Mouse (Mus musculus) MN1 (cell line): ENCODE data around the gene Tbl1x.
"Not testable (repeated sequence)": the region's sequence is repeated elsewhere in the genome, so short reads cannot be mapped to it uniquely, and the experiment has no call there.

Experiments used
- DNase-seq: peaks from one replicate; pipeline ENCODE4 v3.0.0-alpha.2; 2016; ENCODE audit warnings: low spot score

The Tbl1x gene

DNA sequence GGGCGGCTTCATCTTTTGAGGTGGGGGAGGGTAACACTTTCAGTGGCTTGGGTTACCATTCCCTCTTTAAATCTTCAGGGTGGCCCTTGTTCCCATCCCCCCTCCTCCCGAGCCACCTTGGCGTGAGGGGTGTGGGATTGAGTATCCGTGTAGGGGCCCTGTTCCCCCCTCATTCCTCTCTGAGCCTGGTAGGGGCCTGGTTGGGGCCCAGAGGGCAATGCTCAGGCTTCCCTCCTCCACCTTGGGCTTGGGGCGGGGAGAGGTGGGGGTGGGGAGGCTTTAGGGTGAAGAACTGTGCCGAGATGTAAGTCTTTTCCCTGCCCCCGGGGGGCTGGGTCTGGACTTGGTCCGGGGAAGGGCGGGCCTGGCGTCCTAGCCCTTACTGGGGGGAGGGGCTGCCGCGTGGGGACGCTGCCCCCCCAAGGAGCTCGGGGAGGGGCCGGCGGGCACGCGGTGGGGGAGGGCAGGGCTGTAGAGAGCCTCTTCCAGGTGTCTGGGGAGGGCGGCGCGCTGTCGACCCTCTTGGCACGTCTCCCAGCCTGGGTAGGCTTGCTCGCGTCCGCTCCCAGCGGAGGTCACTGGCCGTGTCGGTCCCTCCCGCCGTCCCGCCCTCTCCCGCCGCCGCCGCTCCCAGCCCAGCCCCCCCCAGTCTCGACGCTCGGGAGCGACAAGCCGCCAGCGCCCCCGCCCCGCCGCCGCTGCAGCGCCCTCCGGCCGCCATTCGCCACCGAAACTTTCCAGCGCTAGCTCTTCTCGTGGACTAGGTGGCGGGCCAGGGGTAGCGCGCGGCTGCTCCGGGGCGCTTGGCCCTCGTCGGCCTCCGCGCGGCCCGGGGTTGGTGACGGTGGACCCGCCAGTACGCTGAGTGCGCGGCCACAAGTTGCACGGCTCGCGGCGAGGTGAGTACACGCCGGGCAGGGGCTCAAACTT, at the start of gene Tbl1x:
Tbl1x (plus strand) TSS at position 643 of the 930 bp plus-strand sequence.
- peak; percentile 86 for DNase-seq

DNA sequence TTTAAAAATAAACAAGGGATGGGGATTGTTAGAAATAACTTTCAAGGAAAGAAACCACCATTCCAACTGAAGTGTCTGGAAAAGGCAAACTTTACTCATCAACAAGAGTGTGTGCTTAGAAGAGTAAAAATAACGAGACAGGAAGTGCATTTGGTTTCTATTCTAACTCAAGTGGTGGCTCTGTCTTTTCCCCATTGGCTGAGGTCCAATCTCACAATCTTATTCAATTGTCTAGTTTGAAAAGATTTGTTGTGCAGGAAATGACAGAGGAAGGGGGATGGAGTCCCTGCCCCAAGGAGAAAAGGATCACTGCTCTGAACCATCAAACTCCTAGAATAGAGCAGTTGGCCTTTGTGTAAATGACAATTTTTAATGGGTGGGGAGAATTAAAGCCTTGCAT, 41.6 kb upstream of the Tbl1x start:
- DNase-seq = no peak

DNA sequence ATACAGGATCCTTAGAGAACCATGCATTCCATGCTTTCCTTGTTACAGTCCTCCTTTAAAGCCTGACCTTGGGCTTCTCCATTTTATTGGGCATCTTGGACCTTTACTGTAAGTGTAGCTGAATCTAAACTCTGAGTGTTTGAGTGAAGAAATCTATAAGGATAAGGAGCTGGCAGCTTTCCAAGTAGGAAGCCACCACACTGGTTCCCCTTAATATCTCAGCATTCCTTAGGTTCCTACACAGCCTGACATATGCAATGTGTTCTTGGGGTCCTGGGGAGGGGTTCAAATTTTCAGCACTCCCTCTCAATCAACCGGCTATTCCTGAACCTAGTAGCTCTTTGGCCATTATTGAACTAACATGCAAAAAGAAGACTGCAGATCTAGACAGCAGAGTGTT, 38.0 kb upstream of the Tbl1x start:
- no peak for DNase-seq

DNA sequence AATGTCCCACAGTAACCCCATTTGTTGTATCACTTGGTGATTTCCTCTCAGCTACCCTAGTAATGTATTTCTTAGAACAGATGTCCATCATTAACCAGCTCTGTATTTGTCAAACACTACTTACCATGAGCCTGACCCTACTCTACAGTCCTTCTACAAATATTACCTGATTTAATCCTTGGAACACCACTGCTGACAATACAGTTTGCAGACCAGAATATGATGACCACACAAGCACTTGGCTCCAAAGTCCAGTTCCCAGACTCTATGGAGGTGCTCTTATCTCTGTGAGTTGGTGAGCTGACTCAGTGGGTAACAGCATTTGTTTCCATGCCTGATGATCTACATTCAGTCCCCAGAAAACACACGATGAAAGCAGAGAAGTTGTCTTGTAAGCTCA, 37.3 kb upstream of the Tbl1x start:
- no peak for DNase-seq

DNA sequence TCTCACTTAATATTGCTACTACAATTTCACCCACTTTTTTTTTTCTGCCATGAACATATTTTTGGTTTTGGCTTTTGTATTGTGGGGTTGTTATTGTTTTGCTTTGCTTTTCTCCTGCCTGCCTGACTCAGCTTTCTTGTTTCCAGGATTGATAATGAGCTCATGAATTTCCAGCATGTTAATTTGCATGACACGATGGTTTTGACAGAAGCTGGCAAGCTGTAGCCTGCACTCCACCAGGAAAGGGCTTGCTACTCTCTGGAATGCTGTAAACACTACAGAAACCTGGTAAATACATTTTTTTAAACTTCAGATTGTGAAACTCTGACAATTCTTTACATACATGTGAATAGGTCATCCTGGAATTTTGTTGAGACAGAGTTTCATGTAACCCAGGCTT, 36.3 kb upstream of the Tbl1x start:
- no peak for DNase-seq

DNA sequence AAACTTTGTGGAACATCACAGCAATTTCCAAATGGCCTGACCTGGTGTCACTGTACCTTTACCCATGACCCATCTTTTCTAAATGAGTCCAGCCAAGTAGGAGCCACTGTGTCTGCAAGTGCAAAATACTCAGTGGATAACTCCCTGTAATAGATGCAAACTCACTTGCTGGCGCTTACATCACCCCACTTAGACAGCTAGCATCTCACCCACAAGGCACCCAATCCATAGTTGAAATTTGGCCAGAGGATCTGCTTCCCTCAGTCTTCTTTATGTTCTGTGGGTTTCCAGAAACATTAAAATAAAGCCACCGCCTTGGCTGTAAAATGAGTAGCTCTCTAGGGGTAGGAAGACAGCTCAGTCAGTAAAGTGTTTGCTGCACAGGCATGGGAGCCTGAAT, 33.3 kb upstream of the Tbl1x start:
- DNase-seq = no peak

DNA sequence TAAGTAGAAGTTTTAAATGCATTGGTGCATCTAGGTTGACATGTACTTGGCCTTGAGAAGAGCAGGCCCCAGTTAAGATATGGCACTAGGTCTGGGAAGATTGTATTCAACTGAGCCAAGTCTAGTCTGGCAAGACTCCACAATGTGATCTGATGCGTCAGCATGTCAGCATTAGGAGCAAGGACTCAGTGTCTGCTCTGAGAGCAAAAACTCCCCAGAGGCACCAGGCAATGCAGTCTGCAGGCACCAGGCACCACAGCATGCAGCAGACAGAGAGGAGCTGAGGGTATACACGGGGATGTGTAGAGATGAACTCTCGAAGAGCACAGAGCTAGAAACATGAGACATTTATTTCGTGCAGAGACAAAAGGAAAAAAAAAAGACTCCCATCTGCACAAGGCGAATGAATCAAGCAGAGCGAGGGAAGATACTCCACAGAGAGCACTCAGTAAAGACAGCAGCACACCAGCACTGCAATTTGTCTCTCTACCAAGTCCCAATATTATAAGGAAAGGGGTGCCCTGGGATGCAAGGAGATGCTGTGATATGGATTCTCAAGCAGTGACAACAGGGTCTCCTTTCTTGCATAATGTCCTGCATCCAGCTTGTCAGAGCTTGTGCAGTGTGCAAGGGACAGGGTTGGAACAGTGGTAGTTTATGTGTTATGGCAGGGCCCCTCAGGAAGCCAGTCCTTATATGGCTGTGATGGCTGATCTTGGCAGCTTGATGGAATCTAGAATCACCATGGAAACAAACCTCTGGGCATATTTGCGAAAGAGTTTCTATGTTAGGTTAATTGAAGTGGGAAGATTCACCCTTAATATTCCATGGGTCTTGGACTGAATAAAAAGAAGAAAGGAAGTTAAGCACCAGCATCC, 22.7 kb upstream of the Tbl1x start:
- peak; percentile 40 for DNase-seq

DNA sequence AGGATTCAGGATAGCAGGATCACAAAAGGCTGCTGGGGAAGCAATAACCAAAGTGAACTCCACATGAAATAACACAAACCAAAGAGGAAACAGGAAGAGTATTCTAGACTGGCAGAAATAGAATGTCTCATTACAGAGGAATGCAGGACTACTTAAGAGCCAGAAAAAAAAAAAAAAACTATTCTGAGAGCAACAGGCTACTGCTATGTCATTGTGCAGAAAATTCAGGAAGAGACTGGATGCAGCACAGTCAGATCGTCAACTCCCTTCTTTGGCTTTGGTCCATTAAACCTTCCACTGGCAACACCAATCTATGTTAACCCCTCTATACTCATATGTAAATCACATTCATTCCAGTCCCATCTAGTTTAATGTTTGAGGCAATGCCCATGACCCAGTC, 20.7 kb upstream of the Tbl1x start:
- no peak for DNase-seq

DNA sequence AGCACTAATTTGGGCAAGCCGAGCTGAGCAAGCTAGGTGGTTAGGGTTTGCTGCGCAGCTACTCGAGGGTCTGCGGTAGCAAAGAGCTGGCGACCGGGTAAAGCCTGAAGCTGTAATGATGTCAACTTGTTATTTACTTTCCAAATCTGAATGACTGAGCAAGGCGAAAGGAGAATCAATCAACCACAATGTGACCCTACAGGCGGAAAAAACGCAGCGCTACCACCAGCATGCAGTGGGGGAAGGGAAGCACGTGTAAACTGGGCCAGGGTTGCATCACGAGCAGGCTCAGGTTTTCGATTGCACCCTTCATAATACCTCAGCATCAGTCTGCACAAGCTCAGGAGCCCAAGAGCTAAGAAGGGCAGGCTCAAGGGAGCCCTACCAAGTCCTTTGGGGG, 1.7 kb upstream of the Tbl1x start:
- DNase-seq = peak; percentile 88

DNA sequence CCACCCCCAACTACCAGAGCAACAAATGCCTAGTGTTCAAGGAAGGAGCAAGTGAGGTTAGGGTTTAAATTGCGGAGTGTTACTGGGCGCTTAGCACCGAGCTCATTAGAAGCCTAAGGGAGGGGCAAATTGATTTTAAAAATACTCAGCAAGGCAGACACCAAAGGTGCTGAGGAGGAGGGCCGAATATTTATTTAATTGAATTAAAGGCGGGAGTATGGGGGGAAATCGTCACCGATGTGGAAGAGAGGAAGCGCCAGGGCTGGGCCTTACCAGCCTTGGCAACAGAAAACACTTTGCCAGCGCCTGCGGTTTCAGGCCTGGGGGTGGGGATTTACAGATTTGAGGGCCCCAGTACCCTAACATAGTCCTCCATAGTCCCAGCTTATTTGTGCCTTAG, 1.0 kb upstream of the Tbl1x start:
- DNase-seq = peak; percentile 53

DNA sequence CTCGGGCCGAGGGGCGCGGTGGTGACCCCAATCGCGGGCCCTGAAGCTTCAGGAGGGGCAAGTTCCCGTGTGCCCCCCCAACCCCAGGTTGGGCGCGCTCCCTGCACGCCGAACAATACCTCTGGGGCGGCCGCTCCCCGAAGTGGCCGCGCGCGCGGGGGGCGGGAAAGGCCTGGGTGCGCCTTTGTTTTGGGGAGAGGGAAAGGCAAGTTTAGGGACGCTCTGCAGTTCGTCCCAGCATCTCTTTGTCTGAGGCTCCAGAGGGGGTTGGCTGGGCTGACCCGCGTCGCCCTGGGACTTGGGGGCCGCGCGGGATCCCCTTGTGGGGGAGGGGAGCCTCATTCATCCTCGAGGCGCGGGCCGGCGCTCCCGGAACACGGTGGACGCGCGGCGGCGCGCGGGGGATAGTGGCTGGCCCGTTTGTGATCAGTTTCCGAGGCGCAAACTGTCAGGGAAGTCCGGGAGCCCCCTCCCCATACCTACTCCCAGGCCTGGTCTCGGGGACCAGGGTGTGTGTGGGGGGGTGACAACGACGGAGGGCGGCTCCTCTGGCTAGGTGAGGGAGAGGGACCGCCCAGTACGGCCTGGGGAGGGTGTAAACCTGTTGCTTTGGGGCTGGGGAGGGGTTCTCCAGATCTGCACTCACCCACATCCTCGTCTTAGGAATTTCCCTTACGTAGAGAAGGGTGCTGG, 634 bp downstream of the Tbl1x start:
- peak; percentile 20 for DNase-seq

DNA sequence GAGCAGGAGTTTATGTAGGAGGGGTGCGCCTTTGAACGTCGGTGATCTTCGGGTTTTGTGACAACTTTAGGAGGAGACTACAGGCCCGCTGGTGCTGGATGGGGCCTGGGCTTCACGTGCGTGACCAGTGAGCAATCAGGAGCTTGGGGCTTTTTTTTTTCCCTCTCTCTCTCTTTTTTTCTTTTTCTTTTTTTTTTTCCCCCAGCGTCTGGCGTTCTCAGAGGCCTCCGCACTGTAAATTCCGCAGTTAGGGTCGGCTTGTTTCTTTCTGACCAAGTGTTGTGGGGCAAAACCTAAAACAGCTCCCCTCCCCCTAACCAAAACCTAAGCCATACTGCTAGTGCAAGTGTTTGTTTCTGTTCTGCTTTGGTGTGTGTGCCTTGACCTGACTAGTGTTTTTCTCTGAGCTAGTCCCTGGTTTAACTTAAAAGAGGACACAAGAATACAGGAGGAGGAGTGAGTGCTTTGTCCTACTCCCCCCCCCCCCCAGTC, 1.2 kb downstream of the Tbl1x start:
- DNase-seq = peak; percentile 10

DNA sequence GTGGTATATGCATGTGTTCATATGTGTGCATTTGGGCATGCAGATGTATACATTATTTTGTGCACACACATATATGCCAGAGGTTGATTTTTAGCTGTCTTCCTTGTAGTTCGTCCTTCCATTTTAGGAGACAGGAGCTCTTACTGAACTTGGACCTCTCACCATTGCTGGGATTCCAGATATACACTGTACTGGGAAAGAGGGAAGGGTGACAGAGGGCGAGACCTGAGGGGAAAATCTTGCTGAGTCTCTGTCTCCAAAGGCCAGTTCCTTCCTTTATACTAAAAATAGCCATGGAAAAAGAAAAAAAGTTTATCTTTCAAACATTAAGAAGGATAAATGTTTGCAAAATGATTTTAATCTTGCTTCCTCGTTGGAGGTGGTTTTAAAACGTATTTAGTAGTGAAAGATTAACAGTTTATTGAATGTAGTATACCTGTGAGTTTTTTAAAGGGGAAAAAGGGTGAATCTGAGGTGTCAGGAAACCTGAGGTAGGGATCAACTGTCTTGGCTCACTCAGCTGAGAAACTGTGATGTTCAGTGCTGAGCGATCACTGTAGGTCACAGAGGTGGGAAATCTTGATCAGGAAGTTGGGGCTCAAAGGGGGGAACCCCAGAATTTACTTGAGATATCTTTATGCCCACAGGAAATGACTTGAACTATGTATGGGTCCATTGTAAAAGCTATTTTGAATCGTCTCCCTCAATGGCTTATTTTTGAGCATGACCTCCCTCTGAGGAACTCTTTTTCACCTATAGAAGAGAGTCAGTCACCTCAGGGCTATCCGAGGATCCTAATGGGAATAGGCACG, 6.7 kb downstream of the Tbl1x start:
- no peak for DNase-seq

DNA sequence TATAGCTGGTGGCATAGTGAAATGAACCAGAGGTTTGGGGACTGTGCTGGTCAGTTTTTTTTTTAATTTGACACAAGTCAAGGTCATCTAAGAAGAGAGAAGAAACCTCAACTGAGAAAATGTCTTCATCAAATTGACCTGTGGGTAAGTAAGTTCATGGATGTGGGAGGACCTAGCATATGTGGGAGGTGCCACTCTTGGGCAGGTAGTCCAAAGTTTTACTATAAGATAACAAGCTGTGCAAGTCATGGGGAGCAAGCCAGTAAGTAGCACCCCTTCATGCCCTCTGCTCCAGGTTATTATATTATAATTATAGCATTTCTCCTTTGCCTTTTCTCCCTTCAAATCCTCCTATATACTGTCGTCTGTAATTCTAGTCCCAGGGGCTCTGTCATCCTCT, 8.1 kb downstream of the Tbl1x start:
- DNase-seq = no peak

DNA sequence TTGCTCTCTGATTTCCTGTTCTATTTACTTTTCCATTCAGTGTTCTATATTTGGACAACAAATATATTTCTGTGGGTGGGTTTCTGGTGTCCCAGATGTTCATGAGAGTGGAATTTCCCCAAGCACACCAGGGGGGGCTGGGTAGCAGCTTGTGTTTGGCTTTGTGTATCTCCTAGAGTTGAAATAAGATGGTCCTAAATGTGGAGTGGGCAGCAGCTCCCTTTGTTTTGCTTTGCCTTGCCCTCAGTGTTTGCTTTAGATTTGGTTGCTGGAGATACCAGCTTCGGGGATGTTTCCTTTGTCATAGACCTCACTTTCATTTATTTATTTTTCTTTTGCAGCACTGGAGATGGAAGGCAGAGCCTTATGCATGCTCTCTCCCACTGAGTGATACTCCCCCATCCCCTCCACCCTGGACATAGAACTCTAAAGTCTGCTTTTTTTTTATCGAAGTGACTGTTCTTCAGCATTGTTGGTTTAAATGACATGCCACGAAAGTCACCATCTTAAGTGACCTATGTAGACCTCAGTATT, 12.1 kb downstream of the Tbl1x start:
- no peak for DNase-seq

DNA sequence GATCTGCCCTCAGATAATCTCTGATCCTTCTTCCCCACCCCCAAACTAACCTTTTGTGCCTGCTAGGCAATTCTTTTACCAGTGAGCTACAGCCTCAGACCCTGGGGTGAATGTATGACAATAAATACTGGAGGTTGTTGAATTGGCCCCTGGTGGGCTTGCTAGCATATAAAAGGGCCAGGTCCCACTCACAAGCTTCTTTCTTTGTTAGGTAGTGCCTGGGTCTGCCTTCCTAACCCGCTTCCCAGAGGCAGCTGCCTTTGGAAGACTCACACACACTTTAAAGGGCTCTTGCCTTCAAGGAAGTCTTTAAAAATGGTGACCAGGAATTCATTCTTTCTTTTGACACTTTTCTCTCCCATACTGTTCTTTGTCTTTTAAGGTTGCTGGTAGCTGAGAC, 14.4 kb downstream of the Tbl1x start:
- DNase-seq = no peak

DNA sequence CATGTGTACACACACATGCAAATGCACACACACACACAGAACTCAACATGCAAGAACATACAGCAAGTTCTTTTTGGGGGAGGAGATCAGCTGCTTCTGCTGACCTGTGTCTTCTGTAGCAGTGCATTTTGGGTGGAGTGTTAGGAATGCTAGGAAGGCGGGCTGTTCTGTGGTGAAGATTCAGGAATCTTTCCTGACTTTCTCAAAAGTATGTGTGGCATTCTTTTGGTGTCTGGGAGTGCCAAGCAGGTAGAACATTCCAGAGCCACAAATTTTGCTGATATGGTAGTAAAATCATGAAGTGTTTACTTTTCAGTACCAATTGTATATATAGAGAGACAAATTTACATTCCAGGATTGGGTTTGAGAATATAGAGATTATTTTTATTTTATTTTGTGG, 17.6 kb downstream of the Tbl1x start:
- no peak for DNase-seq

DNA sequence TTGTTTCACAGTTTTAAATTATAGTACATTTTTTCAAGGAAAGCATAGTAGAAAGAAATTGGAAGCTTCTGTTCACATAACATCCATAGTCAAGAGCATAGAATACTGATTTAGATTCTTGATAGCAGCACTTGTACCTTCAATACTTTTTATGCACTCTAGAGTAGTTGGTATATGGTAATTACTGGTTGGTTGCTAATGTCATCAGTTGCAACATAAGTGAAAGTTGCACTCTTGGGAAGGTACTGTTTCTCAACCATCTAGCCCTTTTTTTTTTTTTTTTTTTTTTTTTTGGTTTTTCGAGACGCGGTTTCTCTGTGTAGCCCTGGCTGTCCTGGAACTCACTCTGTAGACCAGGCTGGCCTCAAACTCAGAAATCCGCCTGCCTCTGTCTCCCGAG, 20.2 kb downstream of the Tbl1x start:
- DNase-seq = no peak

DNA sequence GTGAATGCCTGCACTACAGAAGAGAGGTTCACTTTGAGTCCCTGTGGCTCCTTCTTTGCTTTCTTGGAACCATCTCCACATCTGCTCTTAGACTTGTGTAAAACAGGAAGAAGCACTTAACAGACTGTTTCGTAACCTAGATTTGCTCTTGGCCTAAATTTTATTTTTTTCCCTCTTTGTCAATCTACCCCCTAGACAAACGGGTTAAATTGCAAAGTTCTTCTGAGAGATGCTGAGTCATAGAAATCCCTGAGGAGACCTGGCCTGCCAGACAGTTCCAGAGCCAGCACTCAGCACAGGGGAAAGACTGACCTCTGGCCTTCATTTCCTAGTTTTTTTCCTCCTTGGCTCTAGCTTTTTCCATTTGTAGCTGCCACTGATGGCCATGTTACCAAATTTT, 23.1 kb downstream of the Tbl1x start:
- peak; percentile 52 for DNase-seq

DNA sequence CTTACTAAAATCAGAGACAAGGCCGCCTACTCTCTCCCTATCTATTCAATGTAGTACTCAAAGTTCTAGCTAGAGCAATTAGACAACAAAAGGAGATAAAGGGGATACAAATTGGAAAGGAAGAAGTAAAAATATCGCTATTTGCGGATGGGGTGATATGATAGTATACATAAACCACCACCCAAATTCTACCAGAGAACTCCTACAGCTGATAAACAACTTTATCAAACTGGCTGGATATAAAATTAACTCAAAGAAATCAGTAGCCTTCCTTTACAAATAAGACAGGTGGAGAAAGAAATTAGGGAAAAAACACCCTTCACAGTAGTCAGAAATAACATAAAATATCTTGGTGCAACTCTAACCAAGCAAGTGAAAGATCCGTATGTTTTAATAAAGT, 29.0 kb downstream of the Tbl1x start:
- DNase-seq = not testable (repeated sequence)

DNA sequence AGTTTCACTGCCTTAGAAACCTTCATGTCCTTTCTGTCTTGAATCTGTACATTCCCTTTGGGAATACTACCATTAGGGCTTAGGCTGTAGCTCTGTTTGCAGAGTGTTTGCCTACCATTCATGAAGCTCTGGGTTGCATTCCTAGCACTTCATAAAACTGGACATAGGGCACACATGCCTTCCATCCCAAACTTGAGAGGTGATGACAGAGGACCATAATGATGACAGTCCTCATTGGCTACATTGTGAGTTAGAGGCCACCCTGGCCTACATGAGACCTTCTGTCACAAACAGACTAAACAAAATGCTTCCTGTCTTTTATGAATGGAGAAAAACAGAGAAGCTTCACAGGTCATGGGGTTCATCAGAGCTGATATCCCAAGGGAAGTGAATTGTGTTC, 33.2 kb downstream of the Tbl1x start:
- no peak for DNase-seq
